Mouse (Mus musculus) 3134 (cell line): ENCODE results near the gene Naga.
"Not testable (repeated sequence)": the region's sequence is repeated elsewhere in the genome, so short reads cannot be mapped to it uniquely, and the experiment has no call there.

Source experiments
- DNase-seq: peaks from one replicate; pipeline ENCODE4 v3.0.0-alpha.2; 2011; ENCODE audit warnings: low spot score; ENCODE audit not compliant: insufficient read length; ENCODE audit errors: extremely low read depth

The Naga gene

DNA sequence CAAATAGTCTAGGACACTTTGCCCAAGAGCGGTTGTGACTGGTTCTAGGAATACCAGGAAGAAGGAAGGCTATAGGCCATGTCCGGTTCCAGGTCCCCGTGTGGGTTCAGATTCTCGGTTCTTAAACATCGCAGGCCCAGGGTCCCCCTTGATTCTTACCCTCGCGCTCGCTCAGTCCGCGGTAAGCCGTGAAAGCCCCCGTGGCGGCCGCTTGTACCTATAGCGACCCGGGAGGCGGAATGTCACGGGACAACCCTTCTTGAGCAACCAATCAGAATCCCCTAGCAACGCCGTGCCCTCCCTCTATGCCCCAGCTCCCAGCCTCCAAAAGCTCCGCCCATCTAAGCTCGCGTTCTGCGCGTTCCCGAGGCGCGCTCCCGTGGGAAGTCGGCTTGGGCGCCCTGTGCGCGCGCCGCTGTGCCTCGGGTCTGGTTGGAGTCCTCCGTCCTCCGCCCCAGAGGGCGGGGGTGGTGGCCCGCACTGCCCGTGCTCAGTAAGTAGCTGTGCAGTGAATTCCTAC, at the start of gene Naga, which contains the start of the genes Pheta2 and Smdt1:
Naga (minus strand) TSS at position 333 of the 520 bp plus-strand sequence.
Pheta2 (plus strand) TSS at position 350 of the 520 bp plus-strand sequence.
Smdt1 (plus strand) TSS at position 367 of the 520 bp plus-strand sequence.
- DNase-seq, result peak; percentile 96

DNA sequence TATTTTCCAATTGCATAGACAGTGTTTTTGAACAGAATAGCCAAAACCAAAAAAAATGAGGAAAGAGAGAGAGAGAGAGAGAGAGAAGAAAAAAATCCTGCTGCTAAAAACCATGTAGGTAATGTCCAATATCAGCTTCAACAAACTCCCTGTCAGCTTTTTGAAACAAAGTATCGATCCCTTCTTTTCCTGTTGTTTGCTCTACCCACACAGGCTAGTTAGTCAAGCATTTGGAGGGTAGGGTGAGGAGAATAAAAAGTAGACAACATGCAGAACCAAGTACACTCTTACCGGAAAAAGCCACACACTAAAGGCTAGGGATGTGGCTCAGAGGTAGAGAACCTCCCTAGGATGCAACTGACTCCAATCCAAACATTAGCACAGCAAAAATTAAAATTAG, 47.0 kb upstream of the Naga start:
- DNase-seq, result no peak

DNA sequence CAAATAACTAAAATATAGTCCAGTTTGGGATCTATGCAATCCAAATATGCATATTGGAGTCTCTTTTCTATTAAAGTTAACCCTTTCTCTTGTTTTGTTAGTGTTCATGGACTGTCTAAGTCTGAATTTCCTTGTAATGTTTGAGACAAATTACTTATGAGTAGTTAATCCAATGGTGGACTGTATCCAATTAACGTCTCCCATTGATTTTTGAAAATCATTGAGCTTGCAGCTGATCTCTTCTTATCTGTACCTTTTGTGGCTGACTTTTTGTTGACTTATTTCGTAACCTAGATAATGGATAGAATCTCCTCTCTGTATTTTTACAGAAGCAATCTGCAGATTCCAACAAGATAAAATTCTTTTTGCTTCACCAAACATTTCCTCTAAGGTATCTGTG, 43.7 kb upstream of the Naga start:
- no peak for DNase-seq

DNA sequence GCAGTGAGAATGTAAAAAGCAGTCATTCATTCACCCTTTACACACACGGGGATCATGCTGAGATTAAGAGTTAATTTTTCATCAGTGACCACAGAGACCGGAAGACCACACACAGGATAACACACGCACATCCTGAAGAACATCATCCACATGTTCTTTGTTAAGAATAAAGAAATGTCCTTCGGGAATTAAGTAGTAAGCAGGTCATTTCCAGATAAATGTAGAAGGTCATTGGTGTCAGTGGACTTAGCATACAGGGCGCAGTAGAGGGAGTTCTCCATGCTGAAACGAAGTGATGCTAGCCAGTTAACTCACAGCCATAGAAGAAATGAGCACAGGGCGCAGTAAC, 42.0 kb upstream of the Naga start:
- DNase-seq, result no peak

DNA sequence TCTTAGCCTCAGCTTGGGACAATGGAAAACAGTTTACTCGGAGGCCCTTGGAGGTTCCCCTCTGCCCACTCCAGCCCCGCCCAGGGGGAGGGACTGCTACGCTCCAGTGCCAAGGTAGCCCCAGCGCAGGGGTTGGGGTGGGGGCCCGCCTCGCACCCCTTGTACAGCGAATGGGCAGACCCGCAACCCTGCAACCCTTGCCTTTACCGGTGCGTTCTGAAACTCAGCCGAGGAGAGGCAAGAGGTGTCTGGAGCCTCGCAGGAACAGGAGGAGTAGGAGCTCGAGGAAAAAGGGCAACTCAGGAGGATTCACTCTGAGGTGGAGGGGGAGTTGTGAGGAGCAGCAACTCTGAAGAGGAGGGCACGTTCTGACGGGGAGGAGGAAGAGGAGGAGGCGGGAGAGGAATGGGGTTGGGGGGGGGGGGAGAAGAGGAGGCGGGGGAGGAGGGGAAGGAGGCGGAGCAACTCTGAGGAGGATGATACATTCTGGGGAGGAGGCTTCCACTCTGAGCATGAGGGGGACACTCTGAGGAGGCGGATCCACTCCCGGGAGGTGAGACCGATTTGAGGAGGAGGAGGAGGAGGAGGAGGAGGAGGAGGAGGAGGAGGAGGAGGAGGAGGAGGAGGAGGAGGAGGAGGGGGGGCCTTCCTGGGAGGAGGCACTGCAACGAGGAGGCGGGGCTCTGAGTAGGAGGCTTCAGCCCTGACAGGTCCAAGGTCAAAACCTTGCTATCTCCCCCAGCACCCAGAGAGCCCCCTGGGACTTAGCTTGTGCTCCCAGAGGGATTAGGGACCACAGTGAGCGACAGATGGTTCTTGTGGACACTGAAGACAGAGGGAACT, 41.4 kb upstream of the Naga start, which contains the start of gene Cyp2d22:
Cyp2d22 (minus strand) TSS at position 390 of the 843 bp plus-strand sequence.
- DNase-seq, result no peak

DNA sequence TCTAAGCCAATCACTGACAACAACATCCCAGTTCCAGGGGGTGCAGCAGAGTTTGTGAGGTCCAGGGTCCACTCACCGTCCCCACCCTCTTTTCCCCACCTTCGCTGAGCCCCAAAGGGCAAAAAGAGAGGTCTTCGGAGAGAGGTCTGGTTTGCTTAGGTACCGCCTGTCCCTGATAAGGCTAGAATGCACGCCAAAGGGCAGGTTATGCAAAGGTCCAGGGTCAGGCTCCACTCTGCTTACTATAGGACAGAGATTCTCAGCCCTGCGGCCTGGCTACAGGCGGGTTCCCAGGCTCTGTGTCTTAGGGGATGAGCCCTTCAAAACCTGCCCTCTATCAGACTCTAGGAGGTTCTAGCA, 40.8 kb upstream of the Naga start:
- no peak for DNase-seq

DNA sequence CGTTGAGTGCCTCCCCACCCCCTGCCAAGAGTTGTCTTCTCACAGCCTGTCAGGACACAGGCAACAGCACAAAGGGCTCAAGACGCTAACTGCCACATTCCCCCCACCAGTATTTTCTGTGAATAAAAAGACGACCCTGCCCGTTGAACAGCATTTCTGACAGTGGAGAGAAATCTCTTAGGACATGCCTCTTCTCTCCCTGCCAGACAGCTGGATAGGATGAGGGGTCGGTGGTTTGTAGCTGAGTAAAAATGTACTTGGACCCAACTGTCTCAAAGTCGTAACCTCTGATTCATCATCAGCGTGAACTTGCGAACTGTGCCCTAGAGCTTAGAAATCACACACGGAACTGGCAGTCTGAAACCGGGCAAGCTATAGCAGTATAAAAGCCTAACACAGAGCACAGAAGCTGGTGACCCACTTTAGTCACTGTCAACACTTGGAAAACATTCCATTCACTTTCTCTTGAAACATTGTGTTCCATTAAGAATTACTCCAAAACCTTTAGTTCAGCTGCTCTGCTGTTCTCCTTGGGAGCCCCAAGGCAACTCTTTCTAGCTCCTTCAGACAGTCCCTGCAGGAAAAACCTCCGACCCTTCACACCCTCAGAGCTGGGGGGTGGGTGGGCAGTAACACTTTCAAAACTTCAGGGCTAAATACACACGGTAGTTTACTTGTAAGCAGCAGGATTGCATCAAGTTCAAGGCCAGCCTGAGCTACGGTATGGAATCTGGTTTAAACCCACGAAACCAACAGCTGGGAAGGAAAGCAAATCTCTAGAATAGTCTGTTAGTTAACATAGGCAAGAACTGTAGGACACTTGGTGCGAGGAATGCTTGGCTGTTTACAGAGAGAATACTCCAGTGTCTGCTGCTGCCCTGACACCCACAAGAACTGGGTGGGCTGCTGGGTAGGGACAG, 39.8 kb upstream of the Naga start:
- DNase-seq, result no peak

DNA sequence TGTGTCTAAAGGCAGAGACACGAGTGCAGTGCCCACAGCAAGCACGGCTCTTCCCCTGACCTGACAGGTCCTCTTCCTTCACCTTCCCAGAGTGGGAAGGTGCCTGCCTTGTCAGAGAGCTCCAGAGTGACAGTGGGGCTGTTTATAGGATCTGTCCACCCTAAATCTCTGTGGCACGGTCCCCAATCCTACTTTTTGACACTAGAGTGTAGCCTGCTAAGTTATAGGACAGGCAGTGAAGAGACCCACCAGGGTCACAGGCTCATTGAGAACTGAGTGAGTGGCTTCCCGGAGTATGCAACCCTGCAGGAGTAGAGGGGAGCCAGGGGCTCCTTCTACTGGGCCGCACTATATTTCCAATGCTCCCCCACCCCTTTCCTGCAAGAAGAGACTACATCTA, 39.0 kb upstream of the Naga start:
- DNase-seq, result no peak

DNA sequence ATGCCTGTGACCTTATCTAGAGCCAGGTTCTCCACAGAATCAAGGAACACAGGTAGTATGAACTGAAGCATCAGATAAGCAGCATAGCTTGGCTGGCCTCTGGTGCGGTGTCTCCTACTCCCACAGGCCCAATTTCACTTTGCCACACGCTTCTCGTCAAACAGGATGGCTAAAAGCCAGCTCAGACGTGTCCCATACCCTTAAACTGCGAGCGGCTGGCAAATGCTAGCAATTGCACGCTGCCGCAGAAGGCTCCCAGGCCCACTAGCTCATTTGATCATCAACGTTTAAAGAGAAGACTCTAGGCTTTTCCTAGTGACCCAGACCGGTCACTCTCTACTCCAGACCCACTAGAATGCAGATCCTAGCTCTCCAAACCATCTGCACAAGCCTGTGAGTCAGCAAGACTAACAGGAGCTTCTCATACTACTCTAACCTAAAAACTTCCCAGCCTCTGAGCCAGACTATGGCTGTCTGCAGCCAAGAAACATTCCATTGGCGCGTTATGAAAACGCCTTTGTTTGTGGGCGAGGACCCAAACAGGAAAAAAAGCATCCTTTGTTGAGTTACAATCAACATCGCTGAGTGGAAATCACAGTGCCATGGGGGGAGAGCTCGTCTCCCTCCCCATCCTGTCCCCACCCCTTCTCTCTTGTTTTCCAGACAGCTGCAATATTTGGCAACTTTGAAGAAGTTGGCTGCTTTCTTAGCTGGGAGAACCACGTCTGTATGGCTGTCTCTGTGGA, 37.8 kb upstream of the Naga start:
- DNase-seq, result no peak

DNA sequence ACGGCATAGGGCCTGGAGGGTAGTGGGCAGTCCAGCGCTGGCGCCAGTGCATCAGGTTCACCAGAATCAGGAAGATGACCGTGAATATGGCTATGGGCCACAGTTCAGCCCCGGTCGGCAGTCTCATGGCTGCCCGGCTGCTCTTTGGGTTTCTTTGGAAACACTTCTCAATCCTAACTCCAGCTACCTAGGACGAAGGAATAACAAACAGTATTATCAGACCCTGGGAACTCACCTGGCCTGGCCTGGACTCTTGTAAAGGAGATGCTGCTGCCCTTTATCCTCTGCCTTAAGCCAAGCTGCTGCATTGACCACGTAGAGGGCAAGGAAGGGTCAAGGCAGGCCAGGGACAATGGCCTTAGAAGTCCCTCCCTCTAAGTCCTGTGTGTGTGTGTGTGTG, 37.1 kb upstream of the Naga start:
- DNase-seq, result no peak

DNA sequence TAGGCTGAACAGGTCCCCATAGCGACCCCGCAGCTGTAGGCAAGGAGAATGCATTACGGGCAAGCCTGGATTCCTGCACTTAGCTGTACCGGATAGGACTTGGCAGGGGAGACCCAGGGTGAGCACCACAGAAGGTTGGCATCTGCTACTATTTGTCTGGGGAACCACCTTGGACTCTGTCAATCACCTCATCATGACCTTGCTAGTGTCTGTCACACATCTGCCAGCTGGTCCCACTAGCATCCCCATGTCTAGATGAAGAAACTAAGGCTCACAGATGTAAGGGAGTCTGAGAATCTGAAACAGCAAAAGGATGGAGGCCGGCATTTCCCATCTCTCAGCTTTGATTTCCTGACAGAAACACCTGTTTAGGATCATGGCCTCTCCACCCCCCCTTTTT, 35.7 kb upstream of the Naga start:
- no peak for DNase-seq

DNA sequence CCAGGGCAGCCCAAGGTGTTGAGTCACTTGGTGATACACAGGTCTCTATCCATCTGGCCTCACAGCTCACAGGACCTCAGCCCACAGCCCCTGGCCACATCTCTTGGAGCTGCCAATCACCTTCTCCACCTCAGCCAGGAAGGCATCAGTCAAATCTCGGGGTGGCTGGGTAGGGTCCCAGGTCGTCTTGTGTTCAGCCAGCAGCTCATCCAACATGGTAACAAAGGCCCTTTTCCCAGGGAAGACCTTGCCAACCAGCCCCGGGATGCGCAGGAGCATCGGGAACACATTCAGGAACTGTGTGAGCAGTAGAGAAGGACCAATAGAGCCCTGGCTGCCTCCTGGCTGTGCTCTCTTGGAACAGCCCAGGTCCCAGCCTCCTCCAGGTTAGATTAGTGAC, 34.3 kb upstream of the Naga start:
- DNase-seq, result no peak

DNA sequence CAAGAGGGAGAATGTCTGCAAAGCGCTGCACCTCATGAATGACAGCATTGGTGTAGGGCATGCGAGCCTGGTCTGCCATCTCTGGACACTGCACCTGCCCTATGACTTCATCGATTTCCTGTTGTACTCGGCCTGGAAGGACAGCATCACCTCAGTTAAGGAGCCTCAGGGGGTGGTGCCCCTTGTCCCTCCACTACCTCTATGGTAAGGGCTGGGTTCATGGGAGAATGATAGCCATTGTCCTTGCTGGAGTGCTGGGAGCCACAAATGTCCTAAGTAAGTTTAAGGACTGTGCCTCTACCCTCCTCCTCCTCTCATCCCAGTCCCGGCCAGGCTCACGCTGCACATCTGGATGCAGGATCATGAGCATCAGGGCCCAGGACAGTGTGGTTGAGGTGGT, 33.7 kb upstream of the Naga start:
- no peak for DNase-seq

DNA sequence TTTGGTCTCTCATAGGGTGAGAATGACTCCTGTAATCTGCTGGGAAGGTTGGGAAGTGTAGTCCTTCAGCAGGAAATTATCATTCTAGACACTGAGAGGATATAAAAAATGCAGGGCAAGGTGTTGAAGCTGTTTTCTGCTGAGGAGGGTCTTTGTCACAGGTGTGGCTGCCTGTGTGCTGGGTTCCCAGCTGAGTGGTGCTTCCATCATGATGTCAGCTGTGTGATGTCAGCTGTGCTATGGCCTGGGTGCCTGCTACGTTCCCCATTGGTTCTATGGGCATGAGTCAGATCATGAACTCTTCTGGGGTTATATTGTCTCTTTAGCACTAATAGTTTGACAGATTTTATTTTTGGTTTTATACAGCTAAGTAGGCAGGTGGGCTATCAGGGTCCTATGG, 30.1 kb upstream of the Naga start:
- DNase-seq, result no peak

DNA sequence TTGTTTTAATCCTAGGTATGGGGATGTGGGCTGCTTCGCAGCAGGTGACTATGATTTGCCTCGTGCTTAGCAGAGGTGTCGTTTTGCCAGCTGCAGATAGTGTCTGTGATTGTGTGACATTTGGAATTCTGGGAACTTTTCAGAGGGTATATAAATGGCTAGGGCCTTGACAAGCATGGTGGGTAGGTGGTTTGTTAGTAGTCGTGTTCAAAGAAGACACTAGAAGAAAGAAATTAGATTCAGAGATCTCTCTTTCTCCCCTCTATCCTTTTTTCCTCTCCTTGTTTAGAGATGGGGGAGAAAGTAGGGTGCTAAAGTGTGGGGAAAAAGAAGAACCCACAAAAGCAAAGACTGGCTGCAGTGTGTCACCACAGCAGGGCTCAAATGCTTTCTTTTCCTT, 29.4 kb upstream of the Naga start:
- DNase-seq, result no peak

DNA sequence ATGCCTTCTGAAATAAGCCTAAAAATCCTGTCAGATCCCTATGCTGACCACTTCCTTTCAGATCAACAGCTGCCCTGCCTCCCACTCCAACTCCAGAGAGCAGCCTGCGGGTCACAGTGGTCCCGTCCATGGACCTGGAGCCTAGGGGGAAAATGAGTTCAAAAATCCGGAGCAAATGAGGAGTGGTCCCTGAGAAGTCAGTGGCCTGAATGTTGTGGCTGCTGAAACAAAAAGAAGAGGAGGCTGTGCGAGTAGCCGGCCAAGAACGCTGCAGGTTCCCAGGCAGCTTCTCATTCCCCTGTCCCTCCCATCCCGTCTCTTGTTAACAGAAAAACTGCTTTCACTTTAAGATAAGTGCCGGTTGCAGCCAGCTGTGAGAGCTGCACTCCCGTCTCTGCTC, 25.8 kb upstream of the Naga start:
- not testable (repeated sequence) for DNase-seq

DNA sequence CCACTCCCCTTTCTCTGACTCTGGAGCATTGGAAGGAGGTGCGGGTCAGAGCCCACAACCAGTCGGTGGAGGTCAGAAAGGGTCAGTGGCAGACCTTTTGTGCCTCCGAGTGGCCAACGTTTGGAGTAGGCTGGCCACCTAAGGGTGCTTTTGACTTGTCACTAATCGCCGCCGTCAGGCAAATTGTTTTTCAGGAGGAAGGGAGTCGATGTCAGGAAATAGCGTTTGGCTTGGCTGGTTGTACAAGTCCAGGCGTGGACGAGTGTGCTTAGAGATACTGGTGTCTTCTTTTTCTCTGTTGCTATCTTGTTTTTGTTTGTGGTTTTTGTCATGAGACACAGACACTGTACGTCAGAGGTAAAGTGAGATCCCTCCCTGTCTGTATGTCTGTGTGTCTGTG, 25.1 kb upstream of the Naga start:
- not testable (repeated sequence) for DNase-seq

DNA sequence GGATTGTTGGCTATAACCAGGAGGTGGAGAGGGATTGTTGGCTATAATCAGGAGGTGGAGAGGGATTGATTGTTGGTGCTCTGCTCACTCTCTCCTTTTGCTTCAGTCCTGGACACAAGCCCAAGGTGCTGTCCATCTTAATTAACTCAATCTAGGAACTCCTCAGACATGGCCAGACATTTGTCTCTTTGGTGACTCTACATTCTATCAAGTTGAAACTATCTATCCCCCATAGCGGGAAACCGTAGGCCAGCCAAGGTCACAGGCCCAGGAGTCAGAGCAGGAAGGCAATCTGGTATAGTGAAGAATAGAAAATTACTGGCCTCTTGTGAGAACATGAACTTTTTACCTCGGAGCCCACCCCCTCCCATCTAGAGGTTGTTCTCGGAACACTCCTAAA, 23.5 kb upstream of the Naga start:
- no peak for DNase-seq

DNA sequence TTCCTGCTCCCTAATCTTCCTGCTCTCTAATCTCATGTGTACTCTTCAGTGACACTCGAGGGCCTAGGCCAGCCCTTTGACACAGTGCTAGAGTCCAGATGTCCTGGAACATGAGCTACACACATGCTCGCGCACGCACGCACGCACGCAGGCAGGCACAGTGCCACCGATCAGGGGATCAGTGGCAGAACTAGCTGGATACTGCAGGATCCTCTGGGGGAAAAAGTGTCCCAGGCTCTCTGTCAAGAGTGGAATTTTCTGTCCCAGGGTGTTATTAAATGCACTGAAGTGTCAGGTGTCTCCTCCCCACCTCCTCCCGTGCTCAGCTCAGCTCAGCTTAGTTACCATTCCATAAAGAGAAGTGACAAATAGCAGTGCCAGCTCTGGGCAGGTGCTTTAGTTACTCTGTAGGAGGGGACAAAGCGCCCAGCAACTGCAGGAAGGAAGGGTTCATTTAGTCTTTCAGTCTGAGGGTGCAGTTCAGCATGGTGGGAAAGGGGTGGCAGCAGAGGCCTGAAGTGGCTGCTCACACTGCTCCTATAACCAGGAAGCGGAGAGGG, 22.8 kb upstream of the Naga start:
- no peak for DNase-seq

DNA sequence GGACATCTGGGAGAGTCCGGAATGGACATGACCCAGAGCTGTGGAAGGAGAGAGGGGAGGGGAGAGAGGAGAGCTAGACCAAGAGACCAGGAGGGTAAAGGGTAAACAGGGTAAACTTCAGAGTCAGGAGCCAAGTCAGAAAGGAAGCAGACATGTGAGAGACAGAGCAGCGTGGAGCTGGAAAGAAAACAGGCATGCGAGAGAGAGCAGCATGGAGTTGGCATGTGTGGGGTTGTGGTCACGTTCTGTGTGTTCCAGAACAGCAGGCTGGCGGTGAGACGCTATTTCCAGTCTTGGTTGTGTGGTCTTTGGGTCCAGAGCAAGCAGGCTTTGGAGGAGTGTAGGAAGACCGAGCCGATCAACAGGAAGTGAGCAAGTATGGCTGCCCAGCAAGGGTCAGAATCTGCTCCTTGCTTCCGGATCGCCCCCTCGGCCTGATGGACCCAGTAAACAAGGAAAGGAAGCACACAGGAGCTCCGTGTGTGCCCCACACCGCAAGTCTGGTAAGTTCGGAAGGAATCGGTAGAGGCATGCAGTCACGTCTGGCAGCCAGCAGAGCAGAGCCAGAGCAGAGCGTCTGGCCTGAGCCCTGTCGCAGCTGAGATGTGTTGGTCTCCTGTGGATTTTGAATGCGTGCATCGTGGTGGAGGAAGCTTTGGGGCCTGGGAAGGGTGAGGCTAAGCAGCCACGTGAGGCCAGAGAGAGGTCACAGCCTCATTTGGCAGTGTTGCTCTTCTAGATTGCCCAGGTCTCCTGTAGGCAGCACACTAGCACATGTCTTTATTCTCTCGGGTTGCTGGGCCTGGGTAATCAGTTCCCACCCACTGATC, 19.9 kb upstream of the Naga start:
- no peak for DNase-seq
